Mouse (Mus musculus): ENCODE measurements around the gene F3. TPM values are rescaled to one million over a fixed set of nuclear protein-coding genes. Genes with fewer than 3 reads are reported as not detected.
A peak's percentile ranks its signal among the peaks of the same experiment; 100 is the strongest.

F3 gene
- polyA plus RNA-seq, 1 experiment from 2014 or later, result 7.8 TPM

DNA sequence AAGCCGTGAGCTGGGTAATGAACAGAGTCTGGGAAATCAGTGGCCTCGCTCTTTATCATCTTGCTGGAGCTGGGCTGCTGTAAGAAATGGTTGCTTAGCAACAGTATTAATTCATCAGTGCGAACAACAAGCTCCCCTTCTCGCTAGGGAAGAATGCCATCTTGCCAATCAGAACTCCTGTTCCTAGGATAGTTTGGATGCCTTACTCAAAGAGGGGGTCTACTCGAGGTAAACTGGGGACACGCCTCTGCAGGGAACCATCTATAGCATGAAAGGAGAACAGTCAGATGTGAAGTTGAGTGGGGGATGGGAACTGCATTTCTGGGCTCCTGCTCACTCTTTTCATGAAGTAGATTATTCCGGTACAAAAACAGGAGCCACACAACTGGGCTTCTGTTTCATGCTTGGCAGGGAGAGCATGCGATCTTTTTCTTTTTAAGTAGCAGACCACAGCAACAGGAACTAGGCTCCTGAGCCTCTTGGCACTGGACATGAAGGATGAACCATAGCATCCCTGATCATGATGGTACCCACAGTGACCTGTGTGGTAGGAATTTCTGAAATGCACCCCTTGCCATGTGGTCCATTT, 22.9 kb upstream of the F3 start:
- H3K4me1 ChIP-seq (ENCODE audit: control insufficient read depth, insufficient read depth, low read length), result peaks cover 17% of the 10 kb centered on the region
- peak overlapping the region; percentile 29 for H3K4me2 ChIP-seq (ENCODE audit: low read depth, low read length)
- H3K27me3 ChIP-seq (ENCODE audit: control insufficient read depth, insufficient read depth, low read length), result no peaks in the 10 kb centered on the region
- no peak overlapping the region for H3K9ac ChIP-seq (replicated peaks; ENCODE audit: low read depth, low read length)
- peak overlapping the region; percentile 88 for H3K27ac ChIP-seq (ENCODE audit: low read depth, low read length)
- H3K36me3 ChIP-seq (ENCODE audit: control insufficient read depth, insufficient read depth, low read length), result no peaks in the 10 kb centered on the region
- H3K9me3 ChIP-seq (ENCODE audit: control insufficient read depth, low read length), result no peaks in the 10 kb centered on the region
- peak; percentile 90 for ATAC-seq (ENCODE audit: low read depth)
- WGBS, result 13% methylated on average over 8 of the region's 8 CpGs
- 0 out of 2 replicates have a peak overlapping the region, but pooled peaks have one; percentile 3 for H3K4me3 ChIP-seq (ENCODE audit: low read depth, low read length)

DNA sequence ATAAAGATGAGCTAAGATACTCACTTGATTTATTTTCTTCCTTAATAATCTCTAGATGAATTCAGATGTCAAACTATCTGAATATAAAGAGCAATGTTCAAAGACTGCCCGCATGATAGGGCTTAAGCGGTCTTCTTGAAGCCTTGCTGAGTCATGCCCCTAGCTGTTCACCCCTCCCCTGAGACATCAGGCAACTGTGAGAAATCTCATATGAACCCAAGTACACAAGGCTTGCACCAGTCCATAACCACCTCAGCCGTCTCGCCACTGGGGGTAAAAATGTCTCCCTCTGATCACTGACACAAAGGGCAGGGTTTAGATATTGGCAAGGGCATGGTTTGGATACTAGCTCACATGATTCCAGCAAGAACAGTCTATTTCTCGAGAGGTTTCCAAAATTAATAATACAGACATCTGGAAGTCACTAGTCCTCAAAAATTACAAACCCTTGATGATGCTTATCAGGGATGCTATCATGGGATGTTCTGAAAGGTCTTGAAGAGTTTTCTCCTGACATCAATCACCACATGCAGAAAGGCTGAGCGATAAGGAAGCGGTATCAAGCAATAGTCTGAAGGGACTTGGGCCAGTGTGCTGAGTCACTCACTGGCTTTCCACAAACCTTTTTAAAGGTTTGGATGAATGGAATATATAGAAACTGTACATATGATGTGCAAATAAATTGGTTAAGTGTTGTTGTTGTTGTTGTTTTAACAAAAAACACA, 20.0 kb upstream of the F3 start:
- peaks cover 17% of the 10 kb centered on the region for H3K4me1 ChIP-seq (ENCODE audit: control insufficient read depth, insufficient read depth, low read length)
- 85% methylated on average over 7 of the region's 7 CpGs for WGBS
- H3K27ac ChIP-seq (ENCODE audit: low read depth, low read length), result no peak overlapping the region
- no peak overlapping the region for H3K4me2 ChIP-seq (ENCODE audit: low read depth, low read length)
- H3K4me3 ChIP-seq (ENCODE audit: low read depth, low read length), result no peak overlapping the region
- H3K9ac ChIP-seq (replicated peaks; ENCODE audit: low read depth, low read length), result no peak overlapping the region
- no peaks in the 10 kb centered on the region for H3K27me3 ChIP-seq (ENCODE audit: control insufficient read depth, insufficient read depth, low read length)
- H3K36me3 ChIP-seq (ENCODE audit: control insufficient read depth, insufficient read depth, low read length), result no peaks in the 10 kb centered on the region
- ATAC-seq (ENCODE audit: low read depth), result no peak
- no peaks in the 10 kb centered on the region for H3K9me3 ChIP-seq (ENCODE audit: control insufficient read depth, low read length)

DNA sequence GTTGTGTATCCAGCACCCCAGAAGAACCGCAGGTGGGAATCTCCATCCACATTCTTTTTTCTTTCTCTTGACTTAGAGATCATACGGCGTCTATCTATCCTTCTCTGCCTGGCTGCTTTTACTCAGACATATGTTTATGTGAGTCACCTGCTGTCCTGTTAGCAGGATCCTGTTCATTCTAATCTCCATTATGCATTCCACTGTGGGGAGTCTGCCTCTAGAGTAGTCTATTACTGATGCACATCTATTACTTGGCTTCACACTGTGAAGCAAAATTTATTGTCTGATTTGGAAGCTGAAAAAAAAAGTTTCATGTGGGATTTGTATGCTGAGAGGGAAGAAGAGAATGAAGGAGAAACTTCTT, 19.5 kb upstream of the F3 start:
- Histone ChIP-seq H3K9ac (replicated peaks; ENCODE audit: low read depth, low read length) (no peak overlapping the region), H3K36me3 (ENCODE audit: control insufficient read depth, insufficient read depth, low read length) (no peaks in the 10 kb centered on the region), H3K27me3 (ENCODE audit: control insufficient read depth, insufficient read depth, low read length) (no peaks in the 10 kb centered on the region), H3K4me2 (ENCODE audit: low read depth, low read length) (no peak overlapping the region), H3K27ac (ENCODE audit: low read depth, low read length) (no peak overlapping the region), H3K4me3 (ENCODE audit: low read depth, low read length) (no peak overlapping the region), H3K4me1 (ENCODE audit: control insufficient read depth, insufficient read depth, low read length) (peaks cover 17% of the 10 kb centered on the region), H3K9me3 (ENCODE audit: control insufficient read depth, low read length) (no peaks in the 10 kb centered on the region)
- 54% methylated on average over 3 of the region's 3 CpGs for WGBS
- ATAC-seq (ENCODE audit: low read depth), result no peak

DNA sequence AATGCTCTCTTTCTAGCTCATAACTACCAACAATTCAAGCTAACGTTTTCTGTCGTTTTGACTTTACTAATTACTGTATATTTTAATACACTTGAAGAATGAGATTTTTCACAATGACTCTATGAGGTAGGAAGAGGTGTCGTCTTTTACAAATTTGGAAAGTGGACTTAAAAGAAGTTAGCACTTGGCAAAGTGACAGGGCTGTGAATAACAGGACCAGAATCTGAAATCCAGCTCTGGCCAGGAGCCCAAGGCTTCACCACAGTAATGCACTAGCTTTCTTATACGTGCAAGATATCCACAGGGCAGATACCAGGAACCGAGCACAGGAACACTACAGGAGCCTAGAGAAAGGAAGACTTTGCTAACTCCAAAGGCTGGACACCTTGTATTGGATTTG, 17.2 kb upstream of the F3 start:
- Histone ChIP-seq H3K4me1 (ENCODE audit: control insufficient read depth, insufficient read depth, low read length) (peaks cover 9% of the 10 kb centered on the region), H3K4me2 (ENCODE audit: low read depth, low read length) (no peak overlapping the region), H3K27me3 (ENCODE audit: control insufficient read depth, insufficient read depth, low read length) (no peaks in the 10 kb centered on the region), H3K9ac (replicated peaks; ENCODE audit: low read depth, low read length) (no peak overlapping the region), H3K9me3 (ENCODE audit: control insufficient read depth, low read length) (no peaks in the 10 kb centered on the region), H3K36me3 (ENCODE audit: control insufficient read depth, insufficient read depth, low read length) (no peaks in the 10 kb centered on the region), H3K4me3 (ENCODE audit: low read depth, low read length) (no peak overlapping the region), H3K27ac (ENCODE audit: low read depth, low read length) (no peak overlapping the region)
- ATAC-seq (ENCODE audit: low read depth), result no peak
- WGBS, result 67% methylated on average over 5 of the region's 5 CpGs

DNA sequence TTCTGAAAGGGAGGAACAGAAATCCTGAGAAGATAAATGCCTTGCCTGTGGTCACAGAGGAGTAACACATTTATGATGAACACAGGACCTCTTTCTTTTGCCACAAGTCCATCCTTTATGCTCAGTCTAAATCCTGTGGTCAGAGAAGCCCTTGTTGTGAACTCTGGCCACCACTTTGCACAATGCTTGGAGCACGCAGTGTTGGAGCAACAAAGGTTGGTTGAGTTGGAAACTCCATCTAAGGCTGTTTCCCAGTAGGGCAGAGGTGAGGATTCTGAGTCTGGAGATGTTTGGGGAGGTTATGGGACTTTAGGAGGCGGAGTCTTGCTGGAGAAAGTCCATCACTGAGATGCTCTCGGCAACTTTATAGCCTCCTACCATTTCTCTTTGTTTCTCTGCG, 16.2 kb upstream of the F3 start:
- 77% methylated on average over 4 of the region's 4 CpGs for WGBS
- ATAC-seq (ENCODE audit: low read depth), result no peak
- no peak overlapping the region for H3K27ac ChIP-seq (ENCODE audit: low read depth, low read length)
- no peak overlapping the region for H3K4me3 ChIP-seq (ENCODE audit: low read depth, low read length)
- H3K4me1 ChIP-seq (ENCODE audit: control insufficient read depth, insufficient read depth, low read length), result no peaks in the 10 kb centered on the region
- H3K9me3 ChIP-seq (ENCODE audit: control insufficient read depth, low read length), result no peaks in the 10 kb centered on the region
- H3K9ac ChIP-seq (replicated peaks; ENCODE audit: low read depth, low read length), result no peak overlapping the region
- no peak overlapping the region for H3K4me2 ChIP-seq (ENCODE audit: low read depth, low read length)
- H3K27me3 ChIP-seq (ENCODE audit: control insufficient read depth, insufficient read depth, low read length), result no peaks in the 10 kb centered on the region
- H3K36me3 ChIP-seq (ENCODE audit: control insufficient read depth, insufficient read depth, low read length), result no peaks in the 10 kb centered on the region

DNA sequence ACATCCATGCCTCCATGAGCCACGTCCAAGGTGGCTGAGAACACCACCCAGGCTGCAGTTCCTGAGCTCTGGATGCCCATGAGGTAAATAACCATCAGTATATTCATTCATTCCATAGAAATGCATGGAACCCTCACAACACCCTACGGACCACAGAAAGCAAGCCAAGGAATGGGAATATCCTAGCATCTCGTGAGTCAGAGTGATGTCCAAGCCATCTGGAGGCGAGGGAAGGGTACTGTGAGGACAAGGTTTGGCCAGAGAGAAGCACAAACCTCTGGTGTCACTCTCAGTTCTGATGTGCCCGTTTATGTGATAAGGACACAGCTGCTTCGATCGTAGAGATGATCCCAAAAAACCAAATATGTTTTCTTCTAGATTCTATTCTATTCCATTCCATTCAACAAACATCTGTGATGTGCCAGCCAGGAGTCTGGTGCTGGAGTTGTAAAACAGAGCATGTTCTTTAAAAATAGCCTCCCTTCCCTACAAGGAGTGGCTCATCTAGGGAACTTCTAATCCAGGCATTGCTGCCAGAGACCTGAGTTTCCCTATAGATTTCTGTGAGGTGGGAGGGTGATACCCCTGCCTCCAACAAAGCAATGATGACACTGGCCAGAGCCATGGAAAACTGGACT, 12.3 kb upstream of the F3 start:
- Histone ChIP-seq H3K9me3 (ENCODE audit: control insufficient read depth, low read length) (no peaks in the 10 kb centered on the region), H3K36me3 (ENCODE audit: control insufficient read depth, insufficient read depth, low read length) (no peaks in the 10 kb centered on the region), H3K4me1 (ENCODE audit: control insufficient read depth, insufficient read depth, low read length) (no peaks in the 10 kb centered on the region), H3K27ac (ENCODE audit: low read depth, low read length) (no peak overlapping the region), H3K27me3 (ENCODE audit: control insufficient read depth, insufficient read depth, low read length) (no peaks in the 10 kb centered on the region), H3K9ac (replicated peaks; ENCODE audit: low read depth, low read length) (no peak overlapping the region), H3K4me3 (ENCODE audit: low read depth, low read length) (no peak overlapping the region), H3K4me2 (ENCODE audit: low read depth, low read length) (no peak overlapping the region)
- WGBS, result 85% methylated on average over 7 of the region's 7 CpGs
- ATAC-seq (ENCODE audit: low read depth), result no peak

DNA sequence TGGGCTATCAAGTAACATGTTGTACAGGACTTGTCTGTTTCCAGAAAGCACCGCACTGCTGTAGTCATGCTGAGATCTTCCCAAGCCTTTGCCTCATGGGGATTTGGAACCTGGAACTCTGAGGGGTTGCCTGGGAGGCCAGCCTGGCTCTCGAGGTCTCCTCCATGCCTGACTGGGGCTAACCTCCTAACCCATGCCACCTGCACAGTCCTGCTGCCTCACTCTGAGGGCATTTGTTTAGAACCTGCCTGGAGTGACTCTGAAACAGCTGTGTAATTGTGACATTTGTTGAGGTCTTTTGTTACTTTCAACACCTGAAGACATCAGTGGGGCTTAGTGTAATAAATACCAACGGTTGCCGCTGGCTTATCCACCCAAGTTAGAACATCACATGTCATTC, 11.1 kb upstream of the F3 start:
- H3K4me1 ChIP-seq (ENCODE audit: control insufficient read depth, insufficient read depth, low read length), result no peaks in the 10 kb centered on the region
- 72% methylated on average over 4 of the region's 4 CpGs for WGBS
- no peak for ATAC-seq (ENCODE audit: low read depth)

DNA sequence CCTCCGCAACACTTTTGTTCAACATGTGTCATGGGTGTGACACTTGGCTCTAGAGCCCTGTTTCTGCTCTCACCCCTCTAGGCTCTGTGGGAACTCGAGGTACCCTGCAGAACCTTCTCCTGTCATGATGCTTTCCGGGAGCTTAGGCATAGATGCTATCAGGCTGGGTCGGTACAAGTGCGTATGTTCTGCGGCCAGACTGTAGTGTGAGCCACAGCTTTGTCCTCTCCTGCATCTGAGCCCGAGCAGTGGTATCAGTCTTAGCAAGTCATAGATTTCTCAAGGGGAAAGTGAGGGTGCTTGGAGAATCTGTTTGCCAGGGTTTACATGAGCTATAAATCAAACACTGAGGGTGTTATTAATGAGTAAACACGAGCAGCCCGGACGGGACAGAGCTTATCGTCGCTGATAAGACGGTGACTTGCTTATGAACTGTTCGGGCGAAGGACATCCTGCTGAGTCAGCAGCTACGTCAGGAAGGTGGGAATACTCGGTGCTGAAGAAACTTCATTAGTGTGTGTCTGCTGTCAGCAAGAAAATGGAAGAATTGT, 10.1 kb upstream of the F3 start:
- Histone ChIP-seq H3K27ac (ENCODE audit: low read depth, low read length) (no peak overlapping the region), H3K9ac (replicated peaks; ENCODE audit: low read depth, low read length) (no peak overlapping the region), H3K4me3 (ENCODE audit: low read depth, low read length) (no peak overlapping the region), H3K36me3 (ENCODE audit: control insufficient read depth, insufficient read depth, low read length) (no peaks in the 10 kb centered on the region), H3K4me2 (ENCODE audit: low read depth, low read length) (no peak overlapping the region), H3K4me1 (ENCODE audit: control insufficient read depth, insufficient read depth, low read length) (no peaks in the 10 kb centered on the region), H3K9me3 (ENCODE audit: control insufficient read depth, low read length) (no peaks in the 10 kb centered on the region), H3K27me3 (ENCODE audit: control insufficient read depth, insufficient read depth, low read length) (no peaks in the 10 kb centered on the region)
- peak; percentile 28; the same call in 1 of the 2 replicates for ATAC-seq (ENCODE audit: low read depth)
- 73% methylated on average over 17 of the region's 17 CpGs for WGBS

More for the DNA sequence above, 11.1 kb upstream of the F3 start:
- Histone ChIP-seq H3K36me3 (ENCODE audit: control insufficient read depth, insufficient read depth, low read length) (no peaks in the 10 kb centered on the region), H3K27me3 (ENCODE audit: control insufficient read depth, insufficient read depth, low read length) (no peaks in the 10 kb centered on the region), H3K4me3 (ENCODE audit: low read depth, low read length) (no peak overlapping the region), H3K9ac (replicated peaks; ENCODE audit: low read depth, low read length) (no peak overlapping the region), H3K27ac (ENCODE audit: low read depth, low read length) (no peak overlapping the region), H3K9me3 (ENCODE audit: control insufficient read depth, low read length) (no peaks in the 10 kb centered on the region), H3K4me2 (ENCODE audit: low read depth, low read length) (no peak overlapping the region)

DNA sequence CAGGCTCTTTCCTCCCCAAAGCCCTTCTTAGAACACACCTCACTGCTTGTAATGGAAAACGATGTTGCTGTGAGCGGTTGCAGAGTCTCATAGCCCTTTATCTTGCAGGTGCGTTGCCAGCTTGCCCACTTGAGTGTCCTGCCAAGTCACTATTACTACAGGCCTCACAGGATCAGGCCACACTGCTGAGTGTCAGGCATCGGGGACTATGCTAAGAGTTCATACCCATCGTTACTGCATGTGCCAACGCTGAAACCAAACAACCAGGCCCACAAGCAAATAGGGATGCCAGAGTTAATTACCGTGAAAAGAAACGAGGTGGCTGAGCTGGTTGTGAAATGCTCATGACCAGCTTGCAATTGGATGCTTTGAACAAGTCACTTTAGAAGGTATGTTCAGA, 9.5 kb upstream of the F3 start:
- Histone ChIP-seq H3K27me3 (ENCODE audit: control insufficient read depth, insufficient read depth, low read length) (no peaks in the 10 kb centered on the region), H3K9ac (replicated peaks; ENCODE audit: low read depth, low read length) (no peak overlapping the region), H3K9me3 (ENCODE audit: control insufficient read depth, low read length) (no peaks in the 10 kb centered on the region), H3K36me3 (ENCODE audit: control insufficient read depth, insufficient read depth, low read length) (no peaks in the 10 kb centered on the region), H3K4me1 (ENCODE audit: control insufficient read depth, insufficient read depth, low read length) (no peaks in the 10 kb centered on the region), H3K4me3 (ENCODE audit: low read depth, low read length) (no peak overlapping the region), H3K4me2 (ENCODE audit: low read depth, low read length) (no peak overlapping the region), H3K27ac (ENCODE audit: low read depth, low read length) (no peak overlapping the region)
- 65% methylated on average over 8 of the region's 8 CpGs for WGBS
- no peak for ATAC-seq (ENCODE audit: low read depth)

All from neural tube, embryonic 14.5 days (tissue).